Mouse (Mus musculus): Measurements from ENCODE around the gene Tbc1d8.

- TF ChIP-seq HCFC1 (IDR thresholded peaks at IDR 0.05; ENCODE audit: low read depth, low read length) (no peak), NELFE (IDR thresholded peaks at IDR 0.05; ENCODE audit: low read depth, low read length) (no peak), PAX5 (IDR thresholded peaks at IDR 0.05; ENCODE audit: low read length) (no peak), SIN3A (IDR thresholded peaks at IDR 0.05; ENCODE audit: low read length) (no peak), MAZ (IDR thresholded peaks at IDR 0.05; ENCODE audit: low read depth, low read length) (no peak), CTCF (conservative IDR thresholded peaks at IDR 0.05 in 1 of 2, IDR thresholded peaks at IDR 0.05 in 1 of 2; ENCODE audit: low read depth in 2 of 2, low read length in 2 of 2) (no peak), EP300 (IDR thresholded peaks at IDR 0.05; ENCODE audit: low read length) (no peak), KAT2A (IDR thresholded peaks at IDR 0.05; ENCODE audit: insufficient replicate concordance, low read length) (no peak), ZMIZ1 (IDR thresholded peaks at IDR 0.05; ENCODE audit: low read depth, low read length) (no peak)
Measured at GRCm38 (mm10) chr1:39456421-39456853, 22.1 kb downstream of the Tbc1d8 start.

All from CH12.LX (cell line).